Mouse (Mus musculus) stomach, embryonic 14.5 days (tissue): ENCODE measurements around the gene Slc35c1. TPM values are rescaled to one million over a fixed set of nuclear protein-coding genes. Genes with fewer than 3 reads are reported as not detected.

Source experiments
- polyA plus RNA-seq: library from polyadenylated mRNA; unstranded; fragments of >200 nt; fragmentation: Nextera tagmentation; extraction: Ambion mirVana; gene quantifications from 2 replicates; pipeline ENCODE4 v1.2.1, GENCODE M21; 2014

The Slc35c1 gene
- polyA plus RNA-seq, 1 experiment from 2014 or later, result 19.2 TPM

Other genes starting within 250 kb of the Slc35c1 start
- gene Pex16, start 85.9 kb downstream of the Slc35c1 start, polyA plus RNA-seq, result 20.0 and 23.2 TPM in 2 replicates
- gene Large2, start 85.7 kb downstream of the Slc35c1 start, polyA plus RNA-seq, result 14.8 and 14.9 TPM in 2 replicates
- 1.4 and 2.6 TPM in 2 replicates for gene 1700029I15Rik, start 78.0 kb downstream of the Slc35c1 start, polyA plus RNA-seq
- gene Mapk8ip1, start 59.3 kb downstream of the Slc35c1 start, polyA plus RNA-seq, result 11.3 and 12.7 TPM in 2 replicates
- 24.2 and 25.7 TPM in 2 replicates for gene Cry2, start 26.5 kb downstream of the Slc35c1 start, polyA plus RNA-seq
- 4.4 and 5.2 TPM in 2 replicates for gene Chst1, start 139.2 kb upstream of the Slc35c1 start, polyA plus RNA-seq